Mouse (Mus musculus) thymus, adult 2 months (tissue): ENCODE results near the gene Prlr.

Experiments
- CTCF ChIP-seq: fragments of 200-500 bp; IDR thresholded peaks from 2 replicates; pipeline ENCODE4 v1.5.1; 2012; ENCODE audit warnings: mild to moderate bottlenecking, control low read depth, low read length, moderate library complexity, borderline replicate concordance; ENCODE audit not compliant: control insufficient read depth, poor library complexity, insufficient read depth; ENCODE audit errors: extremely low read depth
- POLR2A ChIP-seq: fragments of 200-500 bp; IDR thresholded peaks from 2 replicates; pipeline ENCODE4 v1.6.1; 2012; ENCODE audit warnings: mild to moderate bottlenecking, low read length, control low read depth, moderate library complexity; ENCODE audit not compliant: control insufficient read depth, poor library complexity, insufficient read depth; ENCODE audit errors: extremely low read depth

DNA sequence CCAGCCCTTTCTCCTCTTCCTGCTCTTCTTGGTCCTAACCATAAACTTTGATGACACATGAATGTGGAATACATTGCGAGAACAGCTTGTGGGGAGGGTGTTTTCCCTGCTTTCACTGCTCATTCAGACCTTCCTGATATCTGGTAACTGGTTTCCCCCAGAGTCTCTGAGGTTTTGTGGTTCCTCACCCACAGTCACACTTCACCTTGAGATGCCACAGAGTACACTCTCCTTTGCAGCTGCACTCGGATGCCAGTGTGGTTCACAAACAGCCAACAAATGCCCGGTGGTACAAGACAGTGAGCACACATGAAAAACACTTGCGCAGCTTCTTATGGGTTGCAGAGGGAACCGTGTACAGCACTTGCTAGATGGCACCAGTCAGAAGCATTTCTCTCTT, 32.5 kb upstream of the Prlr start:
- TF ChIP-seq CTCF = no peak
- no peak for TF ChIP-seq POLR2A
